Mouse (Mus musculus) liver, postnatal 0 days (tissue): Measurements from ENCODE around the gene Sds. TPM values are rescaled to one million over a fixed set of nuclear protein-coding genes. Genes with fewer than 3 reads are reported as not detected.

Experiments used
- ATAC-seq: fragments of 200-750 bp; cut with Nextera tagmentation; 2 replicates; pipeline ENCODE4 v1.8.0; 2017; ENCODE audit warnings: mild to moderate bottlenecking, moderate library complexity
- DNase-seq: peaks from one replicate; pipeline ENCODE4 v3.0.0-alpha.2; 2016
- H3K27ac ChIP-seq: fragments of 300-500 bp; sonication (generic); 2 replicates; pipeline ENCODE4 v1.5.1; 2014; ENCODE audit warnings: antibody characterized with exemption, moderate library complexity, mild to moderate bottlenecking, low read depth
- H3K27me3 ChIP-seq: fragments of 300-500 bp; sonication (generic); 2 replicates; pipeline ENCODE4 v1.6.1; 2014; ENCODE audit warnings: low read length, control low read depth, mixed read lengths; ENCODE audit not compliant: insufficient read depth
- H3K36me3 ChIP-seq: fragments of 300-500 bp; sonication (generic); replicated peaks from 2 replicates; pipeline ENCODE4 v1.6.1; 2014; ENCODE audit warnings: mild to moderate bottlenecking, control low read depth, low read length, moderate library complexity, mixed read lengths; ENCODE audit not compliant: insufficient read depth
- H3K4me1 ChIP-seq: fragments of 300-500 bp; sonication (generic); 2 replicates; pipeline ENCODE4 v1.6.1; 2014; ENCODE audit warnings: antibody characterized with exemption, mild to moderate bottlenecking, control low read depth; ENCODE audit not compliant: insufficient read depth
- H3K4me2 ChIP-seq: fragments of 300-500 bp; sonication (generic); 2 replicates; pipeline ENCODE4 v1.6.1; 2014; ENCODE audit warnings: low read depth, mild to moderate bottlenecking, low read length, moderate library complexity, mixed read lengths
- H3K4me3 ChIP-seq: fragments of 300-500 bp; sonication (generic); 2 replicates; pipeline ENCODE4 v1.5.1; 2014; ENCODE audit warnings: low read depth, low read length
- H3K9ac ChIP-seq: fragments of 300-500 bp; sonication (generic); replicated peaks from 2 replicates; pipeline ENCODE4 v1.6.1; 2014; ENCODE audit warnings: mild to moderate bottlenecking, moderate library complexity
- H3K9me3 ChIP-seq: fragments of 300-500 bp; sonication (generic); 2 replicates; pipeline ENCODE4 v1.6.1; 2016; ENCODE audit warnings: mild to moderate bottlenecking, control low read depth, low read length, mixed read lengths
- CTCF ChIP-seq: sonication (generic); IDR thresholded peaks from 2 replicates; pipeline ENCODE4 v1.5.1; 2016; ENCODE audit warnings: antibody characterized with exemption, low read depth
- EP300 ChIP-seq: IDR thresholded peaks from 2 replicates; pipeline ENCODE4 v1.6.1; 2016; ENCODE audit warnings: antibody characterized with exemption, low read depth, mild to moderate bottlenecking
- WGBS: fragments of 180-500 bp; shearing (Covaris S2); extraction: QIAGEN DNeasy Blood & Tissue Kit; methylation state at CpG from one replicate; pipeline ENCODE4 v1.1.7; 2014; ENCODE audit not compliant: insufficient replicate concordance; 5-methylcytosine and 5-hydroxymethylcytosine counted together
- polyA plus RNA-seq: library from polyadenylated mRNA; unstranded; fragments of >200 nt; fragmentation: Nextera tagmentation; extraction: Ambion mirVana; gene quantifications from 2 replicates; pipeline ENCODE4 v1.2.1, GENCODE M21; 2015

Gene Sds
- polyA plus RNA-seq, 1 experiment from 2014 or later = 32.5 TPM

DNA sequence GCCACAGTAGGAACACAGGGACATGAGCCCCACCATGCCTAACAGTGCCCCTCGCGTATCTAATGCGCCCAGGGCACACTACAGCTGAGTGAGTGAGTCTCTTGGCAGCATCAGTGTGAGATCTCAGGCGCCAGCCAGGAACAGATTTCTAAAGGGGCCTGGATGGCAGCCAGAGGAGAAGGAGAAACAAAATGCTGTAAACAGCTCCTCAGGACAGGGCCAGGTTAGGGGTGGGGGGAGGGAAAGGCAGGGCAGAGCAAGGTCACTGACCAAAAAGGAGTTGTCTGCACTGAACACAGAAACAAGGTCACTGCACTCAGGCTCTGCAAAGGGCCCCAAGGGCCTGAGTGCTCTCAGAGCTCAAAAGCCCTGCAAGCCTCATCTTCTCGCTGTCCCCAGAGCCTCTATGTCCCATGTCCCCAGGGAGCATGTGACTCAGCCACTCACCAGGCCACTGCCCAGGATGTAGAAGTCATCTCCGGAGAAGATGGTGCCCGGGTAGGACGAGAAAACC, 14.4 kb downstream of the Sds start:
- H3K27ac ChIP-seq = peak overlapping the region; percentile 80
- no peak overlapping the region for H3K9ac ChIP-seq

DNA sequence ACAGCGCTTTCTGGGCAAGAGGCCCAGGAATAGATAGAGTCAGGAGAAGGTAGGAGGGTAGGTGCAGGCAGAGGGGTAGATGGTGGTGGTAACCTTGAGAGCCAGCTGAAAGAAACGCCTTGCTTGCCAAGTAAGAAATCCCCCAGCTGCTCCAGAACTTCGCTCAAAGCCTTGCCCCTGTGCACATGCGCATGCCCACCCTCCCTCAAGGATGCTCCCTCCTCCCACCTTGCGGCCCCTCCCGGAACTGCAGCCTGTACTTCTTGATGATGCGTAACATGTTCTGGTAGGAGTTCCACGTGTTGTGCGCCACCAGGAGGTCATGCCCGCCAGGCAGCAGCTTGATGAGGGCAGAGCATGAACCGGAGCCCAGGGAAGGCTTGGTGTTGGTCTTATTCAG, 16.1 kb downstream of the Sds start:
- Histone ChIP-seq H3K4me3 (no peak overlapping the region), H3K27ac (no peak overlapping the region), H3K27me3 (no peaks in the 10 kb centered on the region), H3K4me1 (0 out of 2 replicates have a peak, but pooled peaks cover 2% of the 10 kb centered on the region), H3K9me3 (no peaks in the 10 kb centered on the region), H3K36me3 (peaks cover 14% of the 10 kb centered on the region), H3K9ac (no peak overlapping the region), H3K4me2 (no peak overlapping the region)
- DNase-seq = peak; percentile 58
- TF ChIP-seq CTCF (peak; percentile 58), EP300 (no peak)
- WGBS = 80% methylated on average over 11 of the region's 11 CpGs
- no peak for ATAC-seq

More for the DNA sequence above, 14.4 kb downstream of the Sds start:
- no peaks in the 10 kb centered on the region for H3K9me3 ChIP-seq
- no peak overlapping the region for H3K4me3 ChIP-seq
- WGBS = 76% methylated on average over 8 of the region's 8 CpGs
- ATAC-seq (peak; percentile 76), DNase-seq (peak; percentile 59)
- no peaks in the 10 kb centered on the region for H3K27me3 ChIP-seq
- H3K4me1 ChIP-seq = 0 out of 2 replicates have a peak, but pooled peaks cover 2% of the 10 kb centered on the region
- H3K36me3 ChIP-seq = peaks cover 26% of the 10 kb centered on the region
- no peak for TF ChIP-seq CTCF
- no peak for TF ChIP-seq EP300
- no peak overlapping the region for H3K4me2 ChIP-seq

DNA sequence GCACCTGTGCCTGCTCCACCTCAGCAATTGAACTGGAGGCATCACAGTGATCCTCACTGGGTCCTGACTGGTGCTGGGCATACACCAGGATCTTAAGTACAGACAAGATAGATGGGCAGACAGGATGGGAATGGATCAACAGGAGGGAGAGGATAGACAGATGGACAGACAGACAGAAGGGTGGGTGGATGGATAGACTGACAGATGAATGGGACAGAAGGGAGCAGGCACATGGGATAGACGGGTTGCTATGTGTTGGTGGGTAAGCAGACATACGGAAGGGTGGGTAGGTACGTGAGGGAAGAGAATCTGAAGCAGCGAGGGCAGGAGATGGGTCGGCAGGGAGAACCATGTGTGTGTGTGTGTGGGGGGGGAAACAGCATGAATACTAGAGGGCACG, 17.1 kb downstream of the Sds start:
- WGBS = 83% methylated on average over 6 of the region's 6 CpGs
- DNase-seq (no peak), ATAC-seq (no peak)
- H3K36me3 ChIP-seq = peaks cover 15% of the 10 kb centered on the region
- H3K4me3 ChIP-seq = no peak overlapping the region
- no peaks in the 10 kb centered on the region for H3K27me3 ChIP-seq
- H3K9ac ChIP-seq = no peak overlapping the region
- H3K27ac ChIP-seq = no peak overlapping the region
- H3K4me1 ChIP-seq = 0 out of 2 replicates have a peak, but pooled peaks cover 2% of the 10 kb centered on the region
- no peaks in the 10 kb centered on the region for H3K9me3 ChIP-seq
- no peak overlapping the region for H3K4me2 ChIP-seq
- TF ChIP-seq CTCF = no peak
- no peak for TF ChIP-seq EP300

DNA sequence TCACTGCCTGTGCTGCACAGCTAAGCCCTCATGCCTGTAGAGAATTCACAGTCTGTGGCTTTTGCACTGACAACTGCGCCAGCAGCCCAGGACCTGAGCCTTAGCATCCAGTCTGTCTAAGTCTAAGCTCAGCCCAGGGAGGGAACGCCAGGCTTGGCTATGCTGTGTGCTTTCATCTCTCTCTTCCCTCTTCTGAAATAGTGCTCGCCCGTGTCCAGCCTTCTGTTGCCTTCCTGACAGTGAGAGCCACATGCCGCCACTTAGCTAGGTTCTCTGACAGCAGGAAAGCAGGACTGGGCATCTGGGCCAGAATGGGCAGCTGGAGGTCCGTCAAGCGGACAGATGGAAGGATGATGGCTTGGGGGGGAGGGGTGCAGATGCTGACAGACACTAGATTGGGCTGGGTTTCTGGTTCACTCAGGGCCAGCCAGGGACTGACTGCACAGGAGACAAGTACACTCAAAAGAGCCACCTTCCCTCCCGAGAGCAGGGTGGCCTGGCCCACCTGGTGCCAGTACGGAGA, 17.6 kb downstream of the Sds start:
- Histone ChIP-seq H3K4me2 (no peak overlapping the region), H3K27me3 (no peaks in the 10 kb centered on the region), H3K27ac (no peak overlapping the region), H3K4me1 (0 out of 2 replicates have a peak, but pooled peaks cover 2% of the 10 kb centered on the region), H3K4me3 (no peak overlapping the region), H3K36me3 (peaks cover 15% of the 10 kb centered on the region), H3K9ac (no peak overlapping the region), H3K9me3 (no peaks in the 10 kb centered on the region)
- TF ChIP-seq CTCF (no peak), EP300 (no peak)
- WGBS = 92% methylated on average over 9 of the region's 9 CpGs
- DNase-seq = no peak
- ATAC-seq = no peak

DNA sequence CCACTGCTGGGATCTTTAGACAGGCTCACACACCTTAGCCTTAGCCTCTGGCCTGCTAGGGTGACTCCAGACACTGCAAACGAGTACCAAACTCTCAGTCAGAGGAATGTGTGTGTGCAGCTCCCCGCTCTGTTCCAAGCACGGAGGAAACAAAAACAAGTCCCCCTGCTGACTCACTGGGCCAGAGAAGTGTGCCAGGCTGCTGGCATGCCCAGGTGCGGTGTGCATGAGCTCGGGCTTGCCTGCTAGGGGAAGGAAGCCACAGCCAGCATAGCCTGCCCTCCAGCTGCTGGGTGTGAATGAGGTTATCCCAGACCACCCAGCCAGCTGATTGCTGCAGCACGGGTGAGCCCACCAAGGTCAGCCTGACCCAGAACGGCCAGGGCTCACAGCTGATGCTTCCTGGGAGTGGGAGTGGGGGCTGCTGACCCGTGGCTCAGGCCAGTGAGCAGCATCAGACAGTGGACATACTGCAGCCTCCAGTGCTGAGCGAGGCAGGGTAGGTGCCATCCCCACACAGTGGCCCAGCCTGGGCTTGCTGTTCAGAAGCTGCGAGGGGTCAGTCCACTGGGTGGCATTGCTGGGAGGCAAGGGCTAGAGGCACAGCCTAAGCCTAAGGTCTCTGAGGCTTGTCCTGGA, 18.9 kb downstream of the Sds start:
- no peak for ATAC-seq
- 72% methylated on average over 10 of the region's 10 CpGs for WGBS
- Histone ChIP-seq H3K9ac (no peak overlapping the region), H3K4me3 (no peak overlapping the region), H3K4me2 (no peak overlapping the region), H3K36me3 (peaks cover 15% of the 10 kb centered on the region), H3K27me3 (no peaks in the 10 kb centered on the region), H3K9me3 (no peaks in the 10 kb centered on the region), H3K4me1 (0 out of 2 replicates have a peak, but pooled peaks cover 2% of the 10 kb centered on the region), H3K27ac (no peak overlapping the region)
- DNase-seq = no peak
- TF ChIP-seq CTCF (no peak), EP300 (no peak)

DNA sequence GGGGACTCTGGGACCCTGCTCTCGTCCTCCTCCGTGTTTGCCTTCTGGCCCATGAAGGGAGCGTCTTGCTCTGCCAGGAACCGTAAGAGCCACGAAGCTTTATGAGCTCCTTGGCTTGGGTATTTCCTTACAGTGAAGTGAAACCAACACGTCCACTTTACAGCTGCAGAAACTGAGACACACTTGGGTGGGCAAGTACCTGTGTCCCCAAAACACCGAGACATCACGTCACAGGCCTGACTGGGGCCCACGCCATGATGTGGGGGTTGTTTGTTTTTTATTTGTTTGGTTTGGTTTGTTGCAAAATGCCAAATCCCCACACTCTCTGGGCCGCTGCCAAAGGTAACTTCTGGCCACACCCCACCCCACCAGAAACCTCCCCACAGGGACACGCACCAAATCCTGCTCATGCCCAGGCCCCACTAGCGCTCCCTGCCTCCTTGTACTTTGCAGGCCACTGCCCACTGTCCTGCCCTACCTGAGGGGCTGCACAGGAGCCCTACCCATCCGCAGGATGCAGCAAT, 19.4 kb downstream of the Sds start:
- no peak overlapping the region for H3K4me2 ChIP-seq
- H3K4me1 ChIP-seq = 0 out of 2 replicates have a peak, but pooled peaks cover 2% of the 10 kb centered on the region
- no peak overlapping the region for H3K27ac ChIP-seq
- no peak for ATAC-seq
- H3K9ac ChIP-seq = no peak overlapping the region
- TF ChIP-seq CTCF (no peak), EP300 (no peak)
- H3K9me3 ChIP-seq = no peaks in the 10 kb centered on the region
- H3K27me3 ChIP-seq = no peaks in the 10 kb centered on the region
- H3K36me3 ChIP-seq = peaks cover 15% of the 10 kb centered on the region
- 80% methylated on average over 13 of the region's 13 CpGs for WGBS
- no peak overlapping the region for H3K4me3 ChIP-seq
- no peak for DNase-seq
